In the genomic region with DNA sequence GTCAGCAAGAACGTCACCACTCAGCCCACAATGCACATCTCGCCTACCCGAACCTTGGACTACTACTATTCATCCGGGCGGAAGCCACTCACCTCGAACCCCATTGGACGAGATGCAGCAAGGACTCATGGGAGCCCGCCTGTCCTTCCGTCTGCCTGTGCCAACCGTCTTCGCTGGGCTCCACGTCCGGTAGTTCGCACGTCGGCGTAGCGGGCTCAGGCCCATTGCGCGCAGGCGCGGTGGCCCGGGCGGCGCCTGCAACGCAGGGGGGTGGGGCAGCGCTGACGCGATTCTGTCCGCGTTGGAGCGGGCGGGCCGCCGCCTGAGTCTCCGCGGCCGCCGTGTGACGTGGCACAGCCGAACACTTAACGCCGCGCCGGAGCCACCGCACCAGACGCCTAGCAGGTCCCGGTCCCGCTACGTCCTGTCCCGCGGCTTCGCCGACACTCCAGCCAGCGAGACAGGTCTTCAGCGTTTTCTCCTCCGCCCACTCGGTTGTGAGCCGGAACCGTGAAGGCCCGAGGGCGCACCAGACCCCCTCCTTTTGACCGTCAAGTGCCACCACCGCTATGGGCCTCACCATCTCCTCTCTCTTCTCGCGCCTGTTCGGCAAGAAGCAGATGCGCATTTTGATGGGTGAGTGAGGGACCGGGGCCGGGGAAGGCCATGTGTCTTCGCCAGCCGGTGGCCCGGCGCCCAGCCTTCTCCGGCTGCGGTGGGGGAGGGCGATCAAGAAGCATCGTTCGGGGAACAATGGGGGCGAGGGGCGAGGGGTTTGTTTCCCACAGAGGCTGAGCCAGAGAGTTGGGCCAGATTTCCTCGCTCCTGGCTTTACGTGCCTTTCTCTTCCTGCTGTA, we compare ENCODE assay signal across 8 mouse cellular contexts. TPM values are rescaled to one million over a fixed set of nuclear protein-coding genes. Genes with fewer than 3 reads are reported as not detected.
A peak's percentile ranks its signal among the peaks of the same experiment; 100 is the strongest.
DNase-seq lines count a peak whose midpoint lies in the region; ATAC-seq and TF ChIP-seq lines count a peak whose summit lies in the region.

A gene (plus strand): TSS at position 224 of the 857 bp plus-strand sequence.

- no peak for TF ChIP-seq CTCF in G1E (IDR thresholded peaks at IDR 0.05; ENCODE audit: low read depth, low read length)
- TF ChIP-seq CTCF in layer of hippocampus, adult 2 months (conservative IDR thresholded peaks at IDR 0.05): no peak
- TF ChIP-seq CTCF in lung, embryonic 14.5 days (IDR thresholded peaks at IDR 0.05; ENCODE audit: low read depth): no peak
- no peak for TF ChIP-seq CTCF in olfactory bulb, adult 2 months (IDR thresholded peaks at IDR 0.05; ENCODE audit: insufficient read depth, low read depth, low read length)
- TF ChIP-seq CTCF in thymus, adult 2 months (IDR thresholded peaks at IDR 0.05; ENCODE audit: borderline replicate concordance, control insufficient read depth, extremely low read depth, insufficient read depth, low read length, poor library complexity): peak; percentile 64; the same call in 1 of the 2 replicates

- no peaks in the 10 kb centered on the region for H3K27me3 ChIP-seq in G1E (ENCODE audit: insufficient read depth, low read length)
- H3K27me3 ChIP-seq in forebrain, embryonic 16.5 days (replicated peaks; ENCODE audit: control insufficient read depth, insufficient read depth, low read length): no peaks in the 10 kb centered on the region
- H3K27me3 ChIP-seq in lung, embryonic 14.5 days (ENCODE audit: insufficient read depth, low read length): no peaks in the 10 kb centered on the region
- no peaks in the 10 kb centered on the region for H3K27me3 ChIP-seq in thymus, adult 2 months (ENCODE audit: control insufficient read depth, insufficient read depth, low read length)

- peak; percentile 85 for DNase-seq in G1E (ENCODE audit: low spot score)
- DNase-seq in cerebellum, adult 18-20 months: peak; percentile 99
- peak; percentile 96 to 97 for DNase-seq in heart, postnatal 36 days
- DNase-seq in layer of hippocampus, adult 2 months (ENCODE audit: low spot score in 2 of 2): peak; percentile 97 to 99
- DNase-seq in lung, embryonic 14.5 days: peak; percentile 99
- peak; percentile 94 for DNase-seq in thymus, adult 2 months

- peaks cover 38% of the 10 kb centered on the region for H3K4me1 ChIP-seq in G1E (ENCODE audit: insufficient read depth, low read depth, low read length)
- H3K4me1 ChIP-seq in forebrain, embryonic 16.5 days (replicated peaks; ENCODE audit: control insufficient read depth, insufficient read depth, low read length): peaks cover 20% of the 10 kb centered on the region
- H3K4me1 ChIP-seq in lung, embryonic 14.5 days (ENCODE audit: insufficient read depth): 0 out of 2 replicates have a peak, but pooled peaks cover 3% of the 10 kb centered on the region
- no peaks in the 10 kb centered on the region for H3K4me1 ChIP-seq in olfactory bulb, adult 2 months (ENCODE audit: control insufficient read depth, insufficient read depth, low read length)
- H3K4me1 ChIP-seq in thymus, adult 2 months (replicated peaks; ENCODE audit: control insufficient read depth, insufficient read depth, low read length): peaks cover 3% of the 10 kb centered on the region; the same call in 1 of the 2 replicates

- peak; percentile 65 for TF ChIP-seq POLR2A in olfactory bulb, adult 2 months (IDR thresholded peaks at IDR 0.05; ENCODE audit: insufficient read depth, low read depth, low read length)
- TF ChIP-seq POLR2A in thymus, adult 2 months (IDR thresholded peaks at IDR 0.05; ENCODE audit: control insufficient read depth, extremely low read depth, insufficient read depth, low read length, poor library complexity): peak; percentile 75; the same call in 1 of the 2 replicates

- under 1% methylated on average over 83 of the region's 83 CpGs for WGBS in forebrain, embryonic 16.5 days
- WGBS in lung, embryonic 14.5 days: under 1% methylated on average over 82 of the region's 83 CpGs
- under 1% methylated on average over 83 of the region's 83 CpGs for WGBS in olfactory bulb, adult 2 months
- under 1% methylated on average over 83 of the region's 83 CpGs for WGBS in thymus, adult 2 months

- peak within 1 kb of the TSS; percentile 95 for H3K4me2 ChIP-seq in forebrain, embryonic 16.5 days (ENCODE audit: low read length)
- peak within 1 kb of the TSS; percentile 89 for H3K4me2 ChIP-seq in lung, embryonic 14.5 days

- H3K36me3 ChIP-seq in G1E (replicated peaks): peaks cover 10% of the 10 kb centered on the region
- no peaks in the 10 kb centered on the region for H3K36me3 ChIP-seq in forebrain, embryonic 16.5 days (ENCODE audit: control insufficient read depth, insufficient read depth)
- H3K36me3 ChIP-seq in lung, embryonic 14.5 days (ENCODE audit: insufficient read depth): peaks cover 4% of the 10 kb centered on the region; the same call in 1 of the 2 replicates
- H3K36me3 ChIP-seq in thymus, adult 2 months (ENCODE audit: control insufficient read depth, insufficient read depth, low read length): no peaks in the 10 kb centered on the region

- peak within 1 kb of the TSS; percentile 96 for H3K27ac ChIP-seq in forebrain, embryonic 16.5 days (ENCODE audit: low read length)
- H3K27ac ChIP-seq in layer of hippocampus, adult 2 months: peak within 1 kb of the TSS; percentile 98
- peak within 1 kb of the TSS; percentile 99 for H3K27ac ChIP-seq in lung, embryonic 14.5 days (ENCODE audit: low read depth)
- H3K27ac ChIP-seq in olfactory bulb, adult 2 months (ENCODE audit: insufficient read depth, low read depth, low read length): peak within 1 kb of the TSS; percentile 87
- H3K27ac ChIP-seq in thymus, adult 2 months (ENCODE audit: control insufficient read depth, insufficient read depth, low read length): peak within 1 kb of the TSS; percentile 33

- peak; percentile 97 for ATAC-seq in G1E (ENCODE audit: extremely low read depth, insufficient number of reproducible peaks, low FRiP score, poor library complexity, severe bottlenecking)
- ATAC-seq in forebrain, embryonic 16.5 days: peak; percentile 99
- ATAC-seq in lung, embryonic 14.5 days (ENCODE audit: insufficient read depth): peak; percentile 99

- H3K9me3 ChIP-seq in G1E (replicated peaks): no peaks in the 10 kb centered on the region
- H3K9me3 ChIP-seq in forebrain, embryonic 16.5 days (ENCODE audit: control insufficient read depth, low read length): no peaks in the 10 kb centered on the region
- H3K9me3 ChIP-seq in lung, embryonic 14.5 days (ENCODE audit: low read depth, low read length): no peaks in the 10 kb centered on the region

- intact Hi-C loops in heart, postnatal 36 days (cut with DNase I): loop anchor here (2.0 to 5.0 kb wide), 3 partner anchors 56 to 219 kb away; no protein-coding TSS in a partner anchor

- H3K9ac ChIP-seq in forebrain, embryonic 16.5 days (replicated peaks; ENCODE audit: low read depth, low read length): peak within 1 kb of the TSS; percentile 91
- peak within 1 kb of the TSS; percentile 97 for H3K9ac ChIP-seq in lung, embryonic 14.5 days

- H3K4me3 ChIP-seq in G1E (ENCODE audit: low read depth, low read length): peak within 1 kb of the TSS; percentile 84
- H3K4me3 ChIP-seq in forebrain, embryonic 16.5 days (replicated peaks; ENCODE audit: low read length): peak within 1 kb of the TSS; percentile 84
- peak within 1 kb of the TSS; percentile 94 for H3K4me3 ChIP-seq in layer of hippocampus, adult 2 months
- H3K4me3 ChIP-seq in lung, embryonic 14.5 days (ENCODE audit: low read depth, low read length): peak within 1 kb of the TSS; percentile 88
- peak within 1 kb of the TSS; percentile 59 for H3K4me3 ChIP-seq in olfactory bulb, adult 2 months (ENCODE audit: insufficient read depth, low read depth, low read length)
- peak within 1 kb of the TSS; percentile 77 for H3K4me3 ChIP-seq in thymus, adult 2 months (ENCODE audit: control insufficient read depth, insufficient read depth, low read length)

RNA-seq across cellular contexts. Expression of the gene that starts here (rescaled TPM):
- total RNA-seq in G1E (2014; fragmentation: Nextera tagmentation) (454 and 572 TPM in 2 replicates), G1E (2017) (68.0 and 83.3 TPM in 2 replicates)
- polyA plus RNA-seq in G1E (2012): 205 and 234 TPM in 2 replicates
- 643 and 695 TPM in 2 replicates for polyA plus RNA-seq in forebrain, embryonic 16.5 days (2015; fragmentation: Nextera tagmentation; extraction: Ambion mirVana)
- 10 to 100 TPM; 66.7 to 78.0 TPM for total RNA-seq in heart, postnatal 36 days (2021)
- total RNA-seq in layer of hippocampus, adult 2 months (2021): 100 to 1,000 TPM; 109 to 115 TPM
- 586 and 611 TPM in 2 replicates for polyA plus RNA-seq in lung, embryonic 14.5 days (2014; fragmentation: Nextera tagmentation; extraction: Ambion mirVana)
- polyA plus RNA-seq in olfactory bulb, adult 2 months (2012; ENCODE audit: insufficient read depth, insufficient read length, low replicate concordance, missing spikeins): not detected in 2 replicates
- polyA plus RNA-seq in thymus, adult 2 months (2012; rRNA removed): 134 and 160 TPM in 2 replicates

Comparison
In these comparisons a context has a peak if more than half of its experiments do, and no peak if none do; other contexts are left out.
1. Peak in every context shown above with its lines: DNase-seq, ATAC-seq, H3K4me3 ChIP-seq and H3K27ac ChIP-seq.
2. H3K27ac ChIP-seq: peak in every context shown above with its lines; median percentile 99 in lung, embryonic 14.5 days; 98 in layer of hippocampus, adult 2 months; 96 in forebrain, embryonic 16.5 days; 87 in olfactory bulb, adult 2 months; 33 in thymus, adult 2 months.